Mouse (Mus musculus) E14TG2a.4 (cell line): ENCODE measurements around the gene Rab3a.

Experiments
- CTCF ChIP-seq: conservative IDR thresholded peaks from 2 replicates; pipeline ENCODE4 v1.5.1; 2014; ENCODE audit warnings: low read length
- NANOG ChIP-seq: IDR thresholded peaks from 2 replicates; pipeline ENCODE4 v1.6.1; 2014; ENCODE audit warnings: borderline replicate concordance, low read length, mixed read lengths
- POU5F1 ChIP-seq: IDR thresholded peaks from 2 replicates; pipeline ENCODE4 v1.6.1; 2014; ENCODE audit warnings: low read length, borderline replicate concordance

DNA sequence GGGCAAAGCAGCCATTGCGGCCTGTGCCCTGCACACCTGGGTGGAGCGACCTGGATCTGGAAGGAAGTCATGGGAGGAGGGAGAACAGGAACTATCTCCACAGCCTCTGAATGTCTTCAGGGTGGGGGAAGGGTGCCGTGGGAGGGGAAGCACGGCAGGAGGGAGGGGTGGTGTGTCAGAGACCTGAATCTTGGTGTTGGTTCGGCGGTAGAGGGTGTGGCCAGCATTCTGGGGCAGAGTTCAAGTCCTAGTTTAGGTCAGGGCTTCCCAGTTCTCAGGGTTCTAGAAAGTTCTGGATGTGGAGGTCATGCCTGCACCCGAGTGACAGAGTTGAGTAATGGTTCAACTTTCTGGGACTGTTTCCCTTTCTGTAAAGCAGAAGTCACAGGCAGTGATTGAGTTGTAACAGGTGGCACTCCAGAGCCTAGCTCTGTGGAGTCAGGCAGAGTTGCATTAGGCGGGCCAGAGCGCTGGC lies 34.6 kb upstream of the Rab3a start:
- no peak for TF ChIP-seq CTCF
- TF ChIP-seq NANOG, result no peak
- no peak for TF ChIP-seq POU5F1
